Mouse (Mus musculus): ENCODE data around the gene Syt14. TPM values are rescaled to one million over a fixed set of nuclear protein-coding genes. Genes with fewer than 3 reads are reported as not detected.

The Syt14 gene
- polyA plus RNA-seq (2012; rRNA removed), result 0.03 and 0.06 TPM in 2 replicates

GRCm38 (mm10) chr1:193035371-193036238, at the start of gene Syt14:
Syt14 (minus strand) TSS chr1:193035775.

GRCm38 (mm10) chr1:192855474-192856230, 179.9 kb downstream of the Syt14 start, which contains the start of gene Sertad4:
Sertad4 (minus strand) TSS chr1:192855756.

Other genes with a start within 250 kb of the Syt14 start
- gene Sertad4, start 180.0 kb downstream of the Syt14 start, polyA plus RNA-seq (2012; rRNA removed), result 2.5 and 2.6 TPM in 2 replicates
- gene Diexf, start 94.5 kb upstream of the Syt14 start, polyA plus RNA-seq (2012; rRNA removed), result 6.7 and 9.0 TPM in 2 replicates
- 81.4 and 104 TPM in 2 replicates for gene Irf6, start 117.3 kb upstream of the Syt14 start, polyA plus RNA-seq (2012; rRNA removed)
- gene A130010J15Rik, start 132.3 kb upstream of the Syt14 start, polyA plus RNA-seq (2012; rRNA removed), result 2.8 and 3.6 TPM in 2 replicates
- gene Traf3ip3, start 165.9 kb upstream of the Syt14 start, polyA plus RNA-seq (2012; rRNA removed), result 1.4 and 2.5 TPM in 2 replicates
- 90.3 and 102 TPM in 2 replicates for gene Lamb3, start 171.9 kb upstream of the Syt14 start, polyA plus RNA-seq (2012; rRNA removed)
- 5.0 and 8.3 TPM in 2 replicates for gene Hsd11b1, start 228.3 kb upstream of the Syt14 start, polyA plus RNA-seq (2012; rRNA removed)
- gene G0s2, start 237.4 kb upstream of the Syt14 start, polyA plus RNA-seq (2012; rRNA removed), result 33.3 and 41.1 TPM in 2 replicates

All from colon, adult 2 months (tissue).